Mouse (Mus musculus) midbrain, postnatal 0 days (tissue): ENCODE data around the gene Top3a. TPM values are rescaled to one million over a fixed set of nuclear protein-coding genes. Genes with fewer than 3 reads are reported as not detected.

Experiments
- ATAC-seq: fragments of 200-750 bp; cut with Nextera tagmentation; 2 replicates; pipeline ENCODE4 v1.8.0; 2017; ENCODE audit warnings: moderate number of reproducible peaks, mild to moderate bottlenecking, moderate TSS enrichment, moderate library complexity; ENCODE audit not compliant: low FRiP score
- DNase-seq: peaks from one replicate; pipeline ENCODE4 v3.0.0-alpha.2; 2015; ENCODE audit warnings: low spot score
- H3K27ac ChIP-seq: fragments of 300-500 bp; sonication (generic); 2 replicates; pipeline ENCODE4 v1.5.1; 2014; ENCODE audit warnings: low read depth, mild to moderate bottlenecking, low read length, mixed read lengths
- H3K27me3 ChIP-seq: fragments of 300-500 bp; sonication (generic); 2 replicates; pipeline ENCODE4 v1.6.1; 2014; ENCODE audit warnings: low read length, control low read depth, mixed read lengths; ENCODE audit not compliant: insufficient read depth
- H3K36me3 ChIP-seq: fragments of 300-500 bp; sonication (generic); 2 replicates; pipeline ENCODE4 v1.6.1; 2014; ENCODE audit warnings: low read length, control low read depth, mixed read lengths; ENCODE audit not compliant: insufficient read depth
- H3K4me1 ChIP-seq: fragments of 300-500 bp; sonication (generic); 2 replicates; pipeline ENCODE4 v1.6.1; 2014; ENCODE audit warnings: mild to moderate bottlenecking, control low read depth, antibody characterized with exemption, low read length, mixed read lengths; ENCODE audit not compliant: insufficient read depth
- H3K4me2 ChIP-seq: fragments of 300-500 bp; sonication (generic); 2 replicates; pipeline ENCODE4 v1.6.1; 2014; ENCODE audit warnings: low read depth, mild to moderate bottlenecking, low read length, mixed read lengths; ENCODE audit not compliant: poor library complexity, severe bottlenecking
- H3K4me3 ChIP-seq: fragments of 300-500 bp; sonication (generic); 2 replicates; pipeline ENCODE4 v1.5.1; 2014; ENCODE audit warnings: low read depth, mild to moderate bottlenecking, low read length, moderate library complexity
- H3K9ac ChIP-seq: fragments of 300-500 bp; sonication (generic); replicated peaks from 2 replicates; pipeline ENCODE4 v1.6.1; 2014; ENCODE audit warnings: mild to moderate bottlenecking, low read length, moderate library complexity, mixed read lengths; ENCODE audit not compliant: poor library complexity, severe bottlenecking
- H3K9me3 ChIP-seq: fragments of 300-500 bp; sonication (generic); 2 replicates; pipeline ENCODE4 v1.6.1; 2016; ENCODE audit warnings: low read length, control low read depth
- CTCF ChIP-seq: IDR thresholded peaks from 2 replicates; pipeline ENCODE4 v1.5.1; 2016; ENCODE audit warnings: antibody characterized with exemption, mild to moderate bottlenecking
- whole genome bisulfite sequencing: fragments of 180-500 bp; shearing (Covaris S2); extraction: QIAGEN DNeasy Blood & Tissue Kit; methylation state at CpG from one replicate; pipeline ENCODE4 v1.1.7; 2014; 5-methylcytosine and 5-hydroxymethylcytosine counted together
- polyA plus RNA-seq: library from polyadenylated mRNA; unstranded; fragments of >200 nt; fragmentation: Nextera tagmentation; extraction: Ambion mirVana; gene quantifications from 2 replicates; pipeline ENCODE4 v1.2.1, GENCODE M21; 2015
- total RNA-seq: library from RNA; depleted of rRNA; stranded (reverse); fragments of >200 nt; gene quantifications from 2 replicates; pipeline ENCODE4 v1.2.3, GENCODE M21; 2014

Top3a gene
- total and polyA plus RNA-seq, 2 experiments from 2014 or later: 4.1 to 10.9 TPM

- no peak for TF ChIP-seq CTCF
- no peaks in the 10 kb centered on the region for H3K27me3 ChIP-seq
- H3K9me3 ChIP-seq: no peaks in the 10 kb centered on the region
- H3K36me3 ChIP-seq: no peaks in the 10 kb centered on the region
- H3K4me1 ChIP-seq: no peaks in the 10 kb centered on the region
- peak overlapping the region; percentile 43 for H3K4me3 ChIP-seq
- peak overlapping the region; percentile 81 for H3K4me2 ChIP-seq
- H3K9ac ChIP-seq: no peak overlapping the region; the same call in 1 of the 2 replicates
- H3K27ac ChIP-seq: no peak overlapping the region
- ATAC-seq (peak; percentile 99), DNase-seq (peak; percentile 90)
- 1% methylated on average over 29 of the region's 29 CpGs for WGBS
These were observed 33.9 kb upstream of the Top3a start for GRCm38 (mm10) chr11:60811054-60811460.

- H3K9ac ChIP-seq: no peak overlapping the region
- no peak for TF ChIP-seq CTCF
- no peak for DNase-seq
- no peak for ATAC-seq
- H3K27me3 ChIP-seq: no peaks in the 10 kb centered on the region
- peak overlapping the region; percentile 43 for H3K4me3 ChIP-seq
- no peaks in the 10 kb centered on the region for H3K9me3 ChIP-seq
- H3K27ac ChIP-seq: no peak overlapping the region
- H3K4me1 ChIP-seq: no peaks in the 10 kb centered on the region
- no peaks in the 10 kb centered on the region for H3K36me3 ChIP-seq
- peak overlapping the region; percentile 81 for H3K4me2 ChIP-seq
- WGBS: 20% methylated on average over 14 of the region's 14 CpGs
These were observed 33.1 kb upstream of the Top3a start for GRCm38 (mm10) chr11:60810046-60810965.

- no peak overlapping the region for H3K27ac ChIP-seq
- H3K4me3 ChIP-seq: no peak overlapping the region
- ATAC-seq: no peak
- no peak overlapping the region for H3K9ac ChIP-seq
- WGBS: 62% methylated on average over 1 of the region's 1 CpGs
- no peak for TF ChIP-seq CTCF
- no peak overlapping the region for H3K4me2 ChIP-seq
- H3K4me1 ChIP-seq: no peaks in the 10 kb centered on the region
- DNase-seq: no peak
- no peaks in the 10 kb centered on the region for H3K9me3 ChIP-seq
- H3K27me3 ChIP-seq: no peaks in the 10 kb centered on the region
- H3K36me3 ChIP-seq: no peaks in the 10 kb centered on the region
These were observed 32.4 kb upstream of the Top3a start for GRCm38 (mm10) chr11:60809546-60809945.

- Histone ChIP-seq H3K9me3 (no peaks in the 10 kb centered on the region), H3K9ac (no peak overlapping the region), H3K4me3 (no peak overlapping the region), H3K36me3 (no peaks in the 10 kb centered on the region), H3K27me3 (no peaks in the 10 kb centered on the region), H3K27ac (no peak overlapping the region), H3K4me2 (no peak overlapping the region), H3K4me1 (no peaks in the 10 kb centered on the region)
- WGBS: 71% methylated on average over 4 of the region's 4 CpGs
- DNase-seq (peak; percentile 44), ATAC-seq (no peak)
- no peak for TF ChIP-seq CTCF
These were observed 31.3 kb upstream of the Top3a start for GRCm38 (mm10) chr11:60808286-60809070.

- 100% methylated on average over 1 of the region's 1 CpGs for WGBS
- ATAC-seq (no peak), DNase-seq (no peak)
- no peak overlapping the region for H3K9ac ChIP-seq
- no peaks in the 10 kb centered on the region for H3K9me3 ChIP-seq
- no peaks in the 10 kb centered on the region for H3K4me1 ChIP-seq
- H3K4me2 ChIP-seq: no peak overlapping the region
- H3K36me3 ChIP-seq: no peaks in the 10 kb centered on the region
- no peak overlapping the region for H3K4me3 ChIP-seq
- H3K27ac ChIP-seq: no peak overlapping the region
- no peak for TF ChIP-seq CTCF
- no peaks in the 10 kb centered on the region for H3K27me3 ChIP-seq
These were observed 23.7 kb upstream of the Top3a start for GRCm38 (mm10) chr11:60800892-60801291.

GRCm38 (mm10) chr11:60799977-60800376 is 22.8 kb upstream of the Top3a start:
- WGBS: 90% methylated on average over 4 of the region's 4 CpGs
- TF ChIP-seq CTCF: no peak; the same call in 1 of the 2 replicates
- no peak overlapping the region for H3K9ac ChIP-seq
- no peaks in the 10 kb centered on the region for H3K9me3 ChIP-seq
- H3K27me3 ChIP-seq: no peaks in the 10 kb centered on the region
- no peaks in the 10 kb centered on the region for H3K36me3 ChIP-seq
- H3K4me2 ChIP-seq: no peak overlapping the region
- DNase-seq (no peak), ATAC-seq (no peak)
- no peak overlapping the region for H3K4me3 ChIP-seq
- H3K27ac ChIP-seq: no peak overlapping the region
- no peaks in the 10 kb centered on the region for H3K4me1 ChIP-seq
